Mouse (Mus musculus) CH12.LX (cell line): ENCODE results near the gene Rhbg.

ENCODE experiments used
- CTCF ChIP-seq, 2 experiments: IDR thresholded peaks in 1 of 2; conservative IDR thresholded peaks in 1 of 2; 2 replicates each; pipeline ENCODE4 v1.5.1; 2011 to 2012; ENCODE audit warnings: low read depth in 2 of 2, low read length in 2 of 2, improper control_type of control experiment in 1 of 2, inconsistent platforms in 1 of 2, mild to moderate bottlenecking in 1 of 2, moderate library complexity in 1 of 2
- GABPA ChIP-seq: IDR thresholded peaks from 2 replicates; pipeline ENCODE4 v1.6.1; 2012; ENCODE audit warnings: low read depth, low read length, improper control_type of control experiment, inconsistent platforms; ENCODE audit not compliant: insufficient replicate concordance

GRCm38 (mm10) chr3:88205176-88205562 is 49.3 kb downstream of the Rhbg start:
- TF ChIP-seq GABPA (no peak), CTCF (conservative IDR thresholded peaks at IDR 0.05 in 1 of 2, IDR thresholded peaks at IDR 0.05 in 1 of 2; ENCODE audit: low read depth in 2 of 2, low read length in 2 of 2) (no peak)
